Mouse (Mus musculus) thymus, adult 2 months (tissue): Measurements from ENCODE around the gene Pccb.

ENCODE experiments used
- CTCF ChIP-seq: fragments of 200-500 bp; IDR thresholded peaks from 2 replicates; pipeline ENCODE4 v1.5.1; 2012; ENCODE audit warnings: mild to moderate bottlenecking, control low read depth, low read length, moderate library complexity, borderline replicate concordance; ENCODE audit not compliant: control insufficient read depth, poor library complexity, insufficient read depth; ENCODE audit errors: extremely low read depth
- POLR2A ChIP-seq: fragments of 200-500 bp; IDR thresholded peaks from 2 replicates; pipeline ENCODE4 v1.6.1; 2012; ENCODE audit warnings: mild to moderate bottlenecking, low read length, control low read depth, moderate library complexity; ENCODE audit not compliant: control insufficient read depth, poor library complexity, insufficient read depth; ENCODE audit errors: extremely low read depth

DNA sequence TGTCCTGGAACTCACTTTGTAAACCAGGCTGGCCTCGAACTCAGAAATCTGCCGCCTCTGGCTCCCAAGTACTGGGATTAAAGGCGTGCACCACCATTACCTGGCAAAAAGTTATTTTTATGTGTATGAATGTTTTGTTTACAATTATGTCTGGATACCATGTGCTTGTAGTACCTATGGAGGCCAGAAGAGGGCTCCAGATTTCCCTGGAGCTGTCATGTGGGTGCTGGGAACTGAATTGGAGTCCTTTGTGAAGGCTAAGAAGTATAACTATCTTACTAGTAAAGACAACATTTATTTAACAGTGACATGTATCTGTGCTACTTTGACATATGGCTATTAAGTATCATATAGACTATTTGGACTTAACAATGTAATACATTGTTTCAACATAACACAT lies 35.1 kb upstream of the Pccb start:
- TF ChIP-seq POLR2A (no peak), CTCF (no peak)
